Mouse (Mus musculus) forebrain, postnatal 0 days (tissue): ENCODE measurements at regions not wholly inside any gene's neighbourhood (a gene's known extent, or its start where the extent isn't known, plus 50 kb on each side); places are given as distances from the start of the nearest gene placed in this dataset.

ENCODE experiments used
- ATAC-seq: fragments of 200-750 bp; cut with Nextera tagmentation; 2 replicates; pipeline ENCODE4 v1.8.0; 2017; ENCODE audit warnings: mild to moderate bottlenecking, moderate library complexity
- DNase-seq: peaks from one replicate; pipeline ENCODE4 v3.0.0-alpha.2; 2015
- H3K27ac ChIP-seq: fragments of 300-500 bp; sonication (generic); 2 replicates; pipeline ENCODE4 v1.5.1; 2014; ENCODE audit warnings: low read depth, mild to moderate bottlenecking, antibody characterized with exemption, low read length, moderate library complexity, mixed read lengths
- H3K27me3 ChIP-seq: fragments of 300-500 bp; sonication (generic); 2 replicates; pipeline ENCODE4 v1.6.1; 2014; ENCODE audit warnings: mild to moderate bottlenecking, low read length, mixed read lengths; ENCODE audit not compliant: insufficient read depth
- H3K36me3 ChIP-seq: fragments of 300-500 bp; sonication (generic); 2 replicates; pipeline ENCODE4 v1.6.1; 2014; ENCODE audit warnings: mild to moderate bottlenecking, moderate library complexity; ENCODE audit not compliant: insufficient read depth
- H3K4me1 ChIP-seq: fragments of 300-500 bp; sonication (generic); 2 replicates; pipeline ENCODE4 v1.6.1; 2014; ENCODE audit warnings: antibody characterized with exemption; ENCODE audit not compliant: insufficient read depth
- H3K4me2 ChIP-seq: fragments of 300-500 bp; sonication (generic); 2 replicates; pipeline ENCODE4 v1.6.1; 2014; ENCODE audit warnings: low read depth, mild to moderate bottlenecking, moderate library complexity
- H3K4me3 ChIP-seq: fragments of 300-500 bp; sonication (generic); 2 replicates; pipeline ENCODE4 v1.5.1; 2014; ENCODE audit warnings: low read depth, low read length, mixed read lengths
- H3K9ac ChIP-seq: fragments of 300-500 bp; sonication (generic); 2 replicates; pipeline ENCODE4 v1.6.1; 2014; ENCODE audit warnings: mild to moderate bottlenecking
- H3K9me3 ChIP-seq: fragments of 300-500 bp; sonication (generic); 2 replicates; pipeline ENCODE4 v1.6.1; 2016; ENCODE audit warnings: low read length
- CTCF ChIP-seq: sonication (generic); IDR thresholded peaks from 2 replicates; pipeline ENCODE4 v1.5.1; 2016; ENCODE audit warnings: antibody characterized with exemption, control low read depth, low read depth
- WGBS: fragments of 180-500 bp; shearing (Covaris S2); extraction: QIAGEN DNeasy Blood & Tissue Kit; methylation state at CpG from one replicate; pipeline ENCODE4 v1.1.7; 2014; 5-methylcytosine and 5-hydroxymethylcytosine counted together

GRCm38 (mm10) chr10:99425265-99425664 lies 162.2 kb downstream of the Dusp6 start:
- no peaks in the 10 kb centered on the region for H3K27me3 ChIP-seq
- H3K4me3 ChIP-seq, result no peak overlapping the region
- DNase-seq (no peak), ATAC-seq (no peak)
- no peaks in the 10 kb centered on the region for H3K9me3 ChIP-seq
- TF ChIP-seq CTCF, result no peak
- 92% methylated on average over 4 of the region's 4 CpGs for WGBS
- H3K9ac ChIP-seq, result no peak overlapping the region
- no peaks in the 10 kb centered on the region for H3K4me1 ChIP-seq
- no peak overlapping the region for H3K4me2 ChIP-seq
- no peaks in the 10 kb centered on the region for H3K36me3 ChIP-seq
- no peak overlapping the region for H3K27ac ChIP-seq

- 78% methylated on average over 9 of the region's 9 CpGs for WGBS
- H3K9me3 ChIP-seq, result no peaks in the 10 kb centered on the region
- DNase-seq, result no peak
- no peaks in the 10 kb centered on the region for H3K27me3 ChIP-seq
- no peak overlapping the region for H3K9ac ChIP-seq
- H3K4me1 ChIP-seq, result no peaks in the 10 kb centered on the region
- H3K4me3 ChIP-seq, result no peak overlapping the region
- no peak overlapping the region for H3K27ac ChIP-seq
- H3K4me2 ChIP-seq, result no peak overlapping the region
- no peaks in the 10 kb centered on the region for H3K36me3 ChIP-seq
- no peak for ATAC-seq
- no peak for TF ChIP-seq CTCF
Observed at GRCm38 (mm10) chr10:99430175-99430574, 167.1 kb downstream of the Dusp6 start.

- Histone ChIP-seq H3K36me3 (no peaks in the 10 kb centered on the region), H3K4me3 (no peak overlapping the region), H3K4me1 (no peaks in the 10 kb centered on the region), H3K9ac (no peak overlapping the region), H3K27ac (no peak overlapping the region), H3K27me3 (no peaks in the 10 kb centered on the region), H3K9me3 (no peaks in the 10 kb centered on the region), H3K4me2 (no peak overlapping the region)
- TF ChIP-seq CTCF, result no peak
- no peak for ATAC-seq
- 66% methylated on average over 16 of the region's 16 CpGs for WGBS
- DNase-seq, result no peak
Observed at GRCm38 (mm10) chr10:99430669-99431561, 167.9 kb downstream of the Dusp6 start.

GRCm38 (mm10) chr10:99437060-99437459 lies 174.0 kb downstream of the Dusp6 start:
- Histone ChIP-seq H3K9ac (no peak overlapping the region), H3K9me3 (0 out of 2 replicates have a peak, but pooled peaks cover 3% of the 10 kb centered on the region), H3K4me3 (no peak overlapping the region), H3K27me3 (no peaks in the 10 kb centered on the region), H3K27ac (no peak overlapping the region), H3K4me1 (no peaks in the 10 kb centered on the region), H3K36me3 (no peaks in the 10 kb centered on the region), H3K4me2 (no peak overlapping the region)
- DNase-seq, result no peak
- TF ChIP-seq CTCF, result no peak
- no peak for ATAC-seq

- no peaks in the 10 kb centered on the region for H3K4me1 ChIP-seq
- H3K4me2 ChIP-seq, result no peak overlapping the region
- WGBS, result 80% methylated on average over 5 of the region's 5 CpGs
- 0 out of 2 replicates have a peak, but pooled peaks cover 3% of the 10 kb centered on the region for H3K9me3 ChIP-seq
- DNase-seq (no peak), ATAC-seq (no peak)
- no peak overlapping the region for H3K4me3 ChIP-seq
- no peak for TF ChIP-seq CTCF
- H3K27me3 ChIP-seq, result no peaks in the 10 kb centered on the region
- no peaks in the 10 kb centered on the region for H3K36me3 ChIP-seq
- no peak overlapping the region for H3K27ac ChIP-seq
- H3K9ac ChIP-seq, result no peak overlapping the region
Observed at GRCm38 (mm10) chr10:99440169-99440568, 177.1 kb downstream of the Dusp6 start.

GRCm38 (mm10) chr10:99441014-99441413 lies 178.0 kb downstream of the Dusp6 start:
- ATAC-seq (no peak), DNase-seq (peak; percentile 59)
- no peaks in the 10 kb centered on the region for H3K4me1 ChIP-seq
- no peaks in the 10 kb centered on the region for H3K27me3 ChIP-seq
- no peak for TF ChIP-seq CTCF
- WGBS, result 38% methylated on average over 6 of the region's 6 CpGs
- H3K27ac ChIP-seq, result no peak overlapping the region
- H3K36me3 ChIP-seq, result no peaks in the 10 kb centered on the region
- H3K9ac ChIP-seq, result no peak overlapping the region
- H3K4me2 ChIP-seq, result no peak overlapping the region
- no peak overlapping the region for H3K4me3 ChIP-seq
- H3K9me3 ChIP-seq, result 0 out of 2 replicates have a peak, but pooled peaks cover 3% of the 10 kb centered on the region

- ATAC-seq (no peak), DNase-seq (no peak)
- Histone ChIP-seq H3K27ac (no peak overlapping the region), H3K9ac (no peak overlapping the region), H3K36me3 (no peaks in the 10 kb centered on the region), H3K4me3 (no peak overlapping the region), H3K9me3 (no peaks in the 10 kb centered on the region), H3K4me1 (no peaks in the 10 kb centered on the region), H3K27me3 (no peaks in the 10 kb centered on the region), H3K4me2 (no peak overlapping the region)
- 35% methylated on average over 10 of the region's 10 CpGs for WGBS
- no peak for TF ChIP-seq CTCF
Observed at GRCm38 (mm10) chr10:99441931-99442330, 178.9 kb downstream of the Dusp6 start.
